Mouse (Mus musculus): Measurements from ENCODE around the gene Usp8. TPM values are rescaled to one million over a fixed set of nuclear protein-coding genes. Genes with fewer than 3 reads are reported as not detected.

The Usp8 gene
- polyA plus RNA-seq, 1 experiment from 2014 or later = 34.3 TPM

GRCm38 (mm10) chr2:126787721-126788342 is 80.7 kb downstream of the Usp8 start:
- 50% methylated on average over 9 of the region's 9 CpGs for WGBS
- H3K27me3 ChIP-seq (ENCODE audit: insufficient read depth, poor library complexity, severe bottlenecking) = no peaks in the 10 kb centered on the region
- H3K27ac ChIP-seq = no peak overlapping the region
- H3K4me1 ChIP-seq (replicated peaks) = 0 out of 2 replicates have a peak, but pooled peaks cover 1% of the 10 kb centered on the region
- no peaks in the 10 kb centered on the region for H3K9me3 ChIP-seq
- peaks cover 34% of the 10 kb centered on the region for H3K36me3 ChIP-seq
- DNase-seq (ENCODE audit: low spot score) = no peak
- H3K4me3 ChIP-seq = no peak overlapping the region

DNA sequence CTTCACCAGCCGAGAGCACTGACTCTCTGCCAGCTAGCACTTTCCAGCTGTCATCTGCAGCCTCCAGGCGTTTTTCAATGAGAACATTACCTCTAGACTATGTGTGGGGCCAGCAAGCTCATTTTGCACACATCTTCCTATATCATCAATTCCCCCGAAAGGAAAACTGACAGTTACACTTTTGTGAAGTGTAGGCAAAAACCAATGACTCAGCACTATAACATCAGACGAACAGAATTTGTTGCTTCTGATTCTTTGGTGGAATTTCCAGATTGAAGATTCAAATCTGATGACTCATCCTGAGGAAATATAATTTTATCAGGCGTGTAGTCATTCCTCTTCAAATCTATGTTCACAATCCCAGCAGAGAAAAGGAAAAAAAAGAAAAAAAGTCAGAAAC is 85.5 kb downstream of the Usp8 start:
- Histone ChIP-seq H3K4me3 (no peak overlapping the region), H3K27ac (no peak overlapping the region), H3K27me3 (ENCODE audit: insufficient read depth, poor library complexity, severe bottlenecking) (no peaks in the 10 kb centered on the region), H3K36me3 (peaks cover 80% of the 10 kb centered on the region), H3K9me3 (no peaks in the 10 kb centered on the region), H3K4me1 (replicated peaks) (no peaks in the 10 kb centered on the region)
- WGBS = 84% methylated on average over 5 of the region's 5 CpGs
- no peak for DNase-seq (ENCODE audit: low spot score)

GRCm38 (mm10) chr2:126795708-126796107 is 88.6 kb downstream of the Usp8 start:
- Histone ChIP-seq H3K36me3 (peaks cover 97% of the 10 kb centered on the region), H3K4me3 (no peak overlapping the region), H3K4me1 (replicated peaks) (no peaks in the 10 kb centered on the region), H3K27me3 (ENCODE audit: insufficient read depth, poor library complexity, severe bottlenecking) (no peaks in the 10 kb centered on the region), H3K9me3 (no peaks in the 10 kb centered on the region), H3K27ac (no peak overlapping the region)
- DNase-seq (ENCODE audit: low spot score) = no peak
- WGBS = 90% methylated on average over 3 of the region's 3 CpGs

GRCm38 (mm10) chr2:126798455-126798854 is 91.3 kb downstream of the Usp8 start:
- H3K4me1 ChIP-seq (replicated peaks) = no peaks in the 10 kb centered on the region
- H3K4me3 ChIP-seq = no peak overlapping the region
- no peaks in the 10 kb centered on the region for H3K9me3 ChIP-seq
- H3K27ac ChIP-seq = no peak overlapping the region
- no peak for DNase-seq (ENCODE audit: low spot score)
- H3K36me3 ChIP-seq = peaks cover 92% of the 10 kb centered on the region
- WGBS = 88% methylated on average over 5 of the region's 5 CpGs
- no peaks in the 10 kb centered on the region for H3K27me3 ChIP-seq (ENCODE audit: insufficient read depth, poor library complexity, severe bottlenecking)

DNA sequence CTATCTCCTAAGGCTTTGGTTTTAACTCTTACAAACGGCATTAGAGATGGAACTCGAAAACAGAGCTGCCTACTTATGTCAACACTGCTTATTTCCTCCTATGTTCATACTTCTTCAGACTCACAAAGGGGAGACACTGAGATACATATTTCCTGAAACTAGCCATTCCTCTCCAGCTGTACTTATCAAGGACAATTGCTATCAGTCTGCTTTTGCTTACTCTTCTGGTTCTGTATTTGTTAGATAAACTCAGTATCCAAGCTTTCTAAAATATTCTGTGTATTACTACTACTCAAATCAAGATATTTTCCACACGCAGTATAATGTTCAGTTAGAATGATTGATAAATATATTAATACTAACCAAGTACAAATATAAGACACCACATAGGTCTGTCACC is 94.9 kb downstream of the Usp8 start:
- H3K36me3 ChIP-seq = peaks cover 91% of the 10 kb centered on the region
- H3K27me3 ChIP-seq (ENCODE audit: insufficient read depth, poor library complexity, severe bottlenecking) = no peaks in the 10 kb centered on the region
- no peaks in the 10 kb centered on the region for H3K4me1 ChIP-seq (replicated peaks)
- H3K4me3 ChIP-seq = no peak overlapping the region
- H3K9me3 ChIP-seq = no peaks in the 10 kb centered on the region
- WGBS = 88% methylated on average over 3 of the region's 3 CpGs
- H3K27ac ChIP-seq = no peak overlapping the region
- DNase-seq (ENCODE audit: low spot score) = no peak

Other genes with a start within 250 kb of the Usp8 start
- gene Atp8b4, start 206.7 kb upstream of the Usp8 start, polyA plus RNA-seq (2016; fragmentation: Nextera tagmentation; extraction: Ambion mirVana) = 0.09 and 0.17 TPM in 2 replicates
- gene Slc27a2, start 154.9 kb upstream of the Usp8 start, polyA plus RNA-seq (2016; fragmentation: Nextera tagmentation; extraction: Ambion mirVana) = 0.58 and 1.4 TPM in 2 replicates
- gene Hdc, start 88.0 kb upstream of the Usp8 start, polyA plus RNA-seq (2016; fragmentation: Nextera tagmentation; extraction: Ambion mirVana) = 0.62 and 2.1 TPM in 2 replicates
- gene Gabpb1, start 31.0 kb upstream of the Usp8 start, polyA plus RNA-seq (2016; fragmentation: Nextera tagmentation; extraction: Ambion mirVana) = 70.9 and 75.8 TPM in 2 replicates
- 2.1 and 2.6 TPM in 2 replicates for gene Usp50, start 76.1 kb downstream of the Usp8 start, polyA plus RNA-seq (2016; fragmentation: Nextera tagmentation; extraction: Ambion mirVana)
- 28.5 and 40.3 TPM in 2 replicates for gene Trpm7, start 168.9 kb downstream of the Usp8 start, polyA plus RNA-seq (2016; fragmentation: Nextera tagmentation; extraction: Ambion mirVana)
- 29.3 and 30.9 TPM in 2 replicates for gene Sppl2a, start 225.9 kb downstream of the Usp8 start, polyA plus RNA-seq (2016; fragmentation: Nextera tagmentation; extraction: Ambion mirVana)

All from hindbrain, embryonic 10.5 days (tissue).